Mouse (Mus musculus): ENCODE results near the gene Vmn2r17.
A peak's percentile ranks its signal among the peaks of the same experiment; 100 is the strongest.

The Vmn2r17 gene

GRCm38 (mm10) chr5:109419388-109419787 is at the start of gene Vmn2r17:
Gene Vmn2r17, plus strand, starts transcription at chr5:109419688.
- DNase-seq, result no peak

DNA sequence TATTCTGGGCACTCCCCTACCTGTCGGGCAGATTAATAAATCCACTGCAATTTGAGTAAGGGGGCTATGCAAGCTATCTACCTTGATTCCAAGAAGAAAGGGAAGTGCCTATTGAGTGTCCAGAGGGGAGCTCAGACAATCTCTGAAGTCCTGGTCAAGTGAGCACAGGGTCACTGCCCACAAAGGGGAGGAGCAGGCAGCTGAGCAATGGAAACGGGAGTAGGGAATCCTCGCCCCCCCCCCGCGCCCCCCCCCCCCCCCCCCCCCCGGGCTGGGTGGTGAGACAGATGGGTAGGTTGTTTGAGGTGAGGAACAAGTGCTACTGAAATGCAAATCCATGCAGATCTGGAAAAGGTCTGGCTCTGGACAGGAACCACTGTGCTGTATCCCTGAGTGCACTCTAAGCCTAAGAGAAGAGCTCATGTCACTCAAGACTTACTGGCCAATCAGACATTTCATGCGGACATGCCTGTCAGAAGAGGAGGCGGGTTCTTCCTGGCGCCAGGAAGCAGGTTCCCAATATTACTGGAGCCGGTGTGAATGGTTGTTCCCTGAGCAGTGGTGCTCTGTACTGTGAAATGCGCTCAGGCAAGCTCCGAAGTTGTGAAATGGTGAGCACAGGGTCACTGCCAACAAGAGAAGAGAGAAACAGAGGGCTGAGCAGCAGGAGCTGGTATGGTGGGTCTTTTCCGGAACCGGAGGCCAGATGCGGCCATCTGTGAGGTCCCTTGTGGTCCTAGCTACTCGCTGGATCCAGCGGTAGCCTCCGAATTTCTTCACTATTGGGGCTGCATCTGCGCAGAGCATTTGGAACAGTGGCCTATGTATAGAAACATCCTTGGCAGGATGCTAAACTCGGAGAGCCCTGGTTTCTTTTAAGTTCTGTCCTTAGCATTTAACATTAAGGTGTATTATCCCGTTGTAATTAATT is 47.4 kb downstream of the Vmn2r17 start:
- peak; percentile 27 for DNase-seq

- DNase-seq, result peak; percentile 10
Measured at GRCm38 (mm10) chr5:109506729-109507128, 87.2 kb downstream of the Vmn2r17 start.

All from right cerebral cortex, adult 18-20 months (tissue).